Mouse (Mus musculus) intestine, embryonic 14.5 days (tissue): ENCODE results near the gene Rpap1. TPM values are rescaled to one million over a fixed set of nuclear protein-coding genes. Genes with fewer than 3 reads are reported as not detected.

Experiments
- ATAC-seq: fragments of 200-750 bp; cut with Nextera tagmentation; replicated peaks from 2 replicates; pipeline ENCODE4 v1.8.0; 2017; ENCODE audit warnings: low read depth, moderate number of reproducible peaks, moderate TSS enrichment, moderate library complexity; ENCODE audit not compliant: low FRiP score, low TSS enrichment
- DNase-seq: peaks from one replicate; pipeline ENCODE4 v3.0.0-alpha.2; 2018; ENCODE audit warnings: low spot score
- H3K27ac ChIP-seq: fragments of 300-500 bp; sonication (generic); 2 replicates; pipeline ENCODE4 v1.5.1; 2014; ENCODE audit warnings: low read depth, mild to moderate bottlenecking, control low read depth
- H3K27me3 ChIP-seq: fragments of 300-500 bp; sonication (generic); replicated peaks from 2 replicates; pipeline ENCODE4 v1.6.1; 2014; ENCODE audit warnings: low read length, control low read depth; ENCODE audit not compliant: control insufficient read depth, insufficient read depth
- H3K36me3 ChIP-seq: fragments of 300-500 bp; sonication (generic); 2 replicates; pipeline ENCODE4 v1.6.1; 2014; ENCODE audit warnings: low read length, control low read depth; ENCODE audit not compliant: control insufficient read depth, insufficient read depth
- H3K4me1 ChIP-seq: fragments of 300-500 bp; sonication (generic); replicated peaks from 2 replicates; pipeline ENCODE4 v1.6.1; 2014; ENCODE audit warnings: low read length, control low read depth, mixed read lengths; ENCODE audit not compliant: control insufficient read depth, insufficient read depth
- H3K4me2 ChIP-seq: fragments of 300-500 bp; sonication (generic); 2 replicates; pipeline ENCODE4 v1.6.1; 2014; ENCODE audit warnings: low read length
- H3K4me3 ChIP-seq: fragments of 300-500 bp; sonication (generic); 2 replicates; pipeline ENCODE4 v1.5.1; 2014; ENCODE audit warnings: low read depth, low read length, control low read depth, mixed read lengths
- H3K9ac ChIP-seq: fragments of 300-500 bp; sonication (generic); 2 replicates; pipeline ENCODE4 v1.6.1; 2014; ENCODE audit warnings: mild to moderate bottlenecking, low read length
- H3K9me3 ChIP-seq: fragments of 300-500 bp; sonication (generic); 2 replicates; pipeline ENCODE4 v1.6.1; 2016; ENCODE audit warnings: low read length, control low read depth; ENCODE audit not compliant: control insufficient read depth
- WGBS: fragments of 180-500 bp; shearing (Covaris S2); extraction: QIAGEN DNeasy Blood & Tissue Kit; methylation state at CpG from one replicate; pipeline ENCODE4 v1.1.7; 2014; 5-methylcytosine and 5-hydroxymethylcytosine counted together
- polyA plus RNA-seq: library from polyadenylated mRNA; unstranded; fragments of >200 nt; fragmentation: Nextera tagmentation; extraction: Ambion mirVana; gene quantifications from 2 replicates; pipeline ENCODE4 v1.2.1, GENCODE M21; 2014

The Rpap1 gene
- polyA plus RNA-seq, 1 experiment from 2014 or later, result 28.1 TPM

DNA sequence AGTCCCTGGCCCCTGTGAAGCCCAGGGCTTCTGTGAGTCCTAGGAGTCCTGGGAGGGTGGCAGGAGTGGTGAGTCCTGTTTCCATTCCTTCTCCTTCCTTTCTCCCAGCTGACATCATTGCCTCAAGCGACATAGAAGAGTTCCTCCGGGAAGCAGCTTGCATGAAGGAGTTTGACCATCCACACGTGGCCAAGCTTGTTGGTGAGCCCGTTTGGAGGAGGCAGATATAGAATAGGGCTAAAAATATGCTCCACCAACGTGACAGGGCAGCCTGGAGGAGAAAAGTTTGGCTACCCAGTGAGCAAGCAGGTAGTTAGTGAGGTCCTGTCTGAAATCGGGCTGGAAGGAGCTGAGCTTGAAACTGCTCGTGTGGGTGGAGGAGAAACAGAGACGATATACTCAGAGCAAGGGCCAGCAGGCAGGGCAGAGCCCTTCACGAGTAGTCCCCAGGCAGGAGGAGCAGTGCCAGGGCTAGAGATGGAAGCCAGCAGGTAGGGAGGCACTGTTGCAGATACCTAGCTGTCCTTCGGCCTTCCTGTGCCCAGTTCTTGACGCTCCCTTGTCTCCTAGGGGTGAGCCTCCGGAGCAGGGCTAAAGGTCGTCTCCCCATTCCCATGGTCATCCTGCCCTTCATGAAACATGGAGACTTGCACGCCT lies 24.3 kb upstream of the Rpap1 start:
- H3K9ac ChIP-seq, result no peak overlapping the region
- no peak overlapping the region for H3K4me3 ChIP-seq
- no peaks in the 10 kb centered on the region for H3K9me3 ChIP-seq
- H3K4me1 ChIP-seq, result peaks cover 5% of the 10 kb centered on the region; the same call in 1 of the 2 replicates
- ATAC-seq (no peak), DNase-seq (no peak)
- H3K27me3 ChIP-seq, result no peaks in the 10 kb centered on the region
- WGBS, result 86% methylated on average over 14 of the region's 14 CpGs
- peaks cover 44% of the 10 kb centered on the region for H3K36me3 ChIP-seq
- H3K27ac ChIP-seq, result no peak overlapping the region
- no peak overlapping the region for H3K4me2 ChIP-seq

DNA sequence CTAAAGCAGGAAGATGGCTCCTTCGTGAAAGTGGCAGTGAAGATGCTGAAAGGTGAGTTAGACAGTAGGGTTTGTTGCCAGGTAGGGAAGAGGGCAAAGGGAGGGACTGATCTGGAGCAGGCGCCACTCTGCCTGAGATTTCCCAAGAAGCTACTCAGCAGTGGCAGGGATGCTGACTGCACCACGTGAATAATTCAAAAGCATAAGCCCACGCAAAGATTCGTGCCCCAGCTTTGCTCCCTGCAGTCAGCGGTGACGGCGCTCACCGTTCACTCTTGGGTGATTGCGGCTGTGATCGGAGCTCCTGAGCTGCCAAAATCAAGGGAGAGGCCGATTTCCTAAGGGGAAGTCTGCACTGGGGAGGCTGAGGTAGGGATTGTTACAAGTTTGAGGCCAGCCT lies 23.6 kb upstream of the Rpap1 start:
- no peak overlapping the region for H3K4me3 ChIP-seq
- peaks cover 41% of the 10 kb centered on the region for H3K36me3 ChIP-seq
- H3K27ac ChIP-seq, result no peak overlapping the region
- peaks cover 5% of the 10 kb centered on the region; the same call in 1 of the 2 replicates for H3K4me1 ChIP-seq
- DNase-seq (no peak), ATAC-seq (no peak)
- no peak overlapping the region for H3K4me2 ChIP-seq
- no peak overlapping the region for H3K9ac ChIP-seq
- no peaks in the 10 kb centered on the region for H3K9me3 ChIP-seq
- WGBS, result 88% methylated on average over 12 of the region's 12 CpGs
- no peaks in the 10 kb centered on the region for H3K27me3 ChIP-seq

DNA sequence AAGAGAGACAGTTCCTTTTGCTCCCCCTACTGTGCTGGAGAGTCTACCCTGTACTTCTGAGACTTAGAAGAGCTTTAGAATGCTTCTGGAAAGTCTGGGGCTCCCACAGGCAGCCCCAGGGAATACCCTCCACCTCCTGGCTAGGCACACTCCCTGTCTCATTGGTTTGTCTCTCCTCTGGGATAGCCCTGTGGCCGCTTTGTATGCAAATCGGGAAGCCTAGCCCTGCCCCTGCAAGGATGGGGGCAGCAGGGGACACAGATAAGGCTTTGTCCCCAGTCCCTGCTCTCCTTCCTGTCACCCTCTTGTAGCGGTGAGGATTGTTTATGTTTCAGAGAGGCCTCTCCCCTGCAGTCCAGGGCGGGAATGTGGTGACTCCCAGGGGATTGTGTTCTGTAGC lies 21.5 kb upstream of the Rpap1 start:
- no peak for ATAC-seq
- Histone ChIP-seq H3K4me2 (no peak overlapping the region), H3K27me3 (no peaks in the 10 kb centered on the region), H3K27ac (no peak overlapping the region), H3K4me3 (no peak overlapping the region), H3K36me3 (peaks cover 48% of the 10 kb centered on the region), H3K9me3 (no peaks in the 10 kb centered on the region), H3K9ac (no peak overlapping the region), H3K4me1 (peaks cover 5% of the 10 kb centered on the region; the same call in 1 of the 2 replicates)
- 29% methylated on average over 4 of the region's 4 CpGs for WGBS
- DNase-seq, result no peak

DNA sequence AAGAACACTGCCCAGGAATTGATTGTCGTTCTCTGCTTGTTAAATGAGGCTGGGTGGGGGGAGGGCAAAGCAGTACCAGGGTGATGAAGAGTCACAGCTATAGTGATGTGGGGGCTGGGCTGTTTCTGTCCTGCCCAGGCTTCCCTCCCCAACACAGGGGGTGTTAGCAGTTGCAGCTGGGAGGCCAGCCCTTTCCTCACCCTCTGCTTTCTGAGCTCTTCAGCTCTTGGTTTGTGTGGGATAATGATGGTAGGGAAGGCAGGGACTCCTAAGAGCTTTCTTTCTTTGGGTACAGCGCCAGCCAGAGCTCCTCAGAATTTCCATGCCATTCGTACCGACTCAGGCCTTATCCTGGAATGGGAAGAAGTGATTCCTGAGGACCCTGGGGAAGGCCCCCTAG lies 21.1 kb upstream of the Rpap1 start:
- no peak for ATAC-seq
- DNase-seq, result no peak
- no peak overlapping the region for H3K4me2 ChIP-seq
- no peak overlapping the region for H3K4me3 ChIP-seq
- H3K9ac ChIP-seq, result no peak overlapping the region
- 24% methylated on average over 4 of the region's 4 CpGs for WGBS
- H3K4me1 ChIP-seq, result peaks cover 5% of the 10 kb centered on the region; the same call in 1 of the 2 replicates
- H3K27me3 ChIP-seq, result no peaks in the 10 kb centered on the region
- H3K27ac ChIP-seq, result no peak overlapping the region
- H3K9me3 ChIP-seq, result no peaks in the 10 kb centered on the region
- peaks cover 49% of the 10 kb centered on the region for H3K36me3 ChIP-seq

DNA sequence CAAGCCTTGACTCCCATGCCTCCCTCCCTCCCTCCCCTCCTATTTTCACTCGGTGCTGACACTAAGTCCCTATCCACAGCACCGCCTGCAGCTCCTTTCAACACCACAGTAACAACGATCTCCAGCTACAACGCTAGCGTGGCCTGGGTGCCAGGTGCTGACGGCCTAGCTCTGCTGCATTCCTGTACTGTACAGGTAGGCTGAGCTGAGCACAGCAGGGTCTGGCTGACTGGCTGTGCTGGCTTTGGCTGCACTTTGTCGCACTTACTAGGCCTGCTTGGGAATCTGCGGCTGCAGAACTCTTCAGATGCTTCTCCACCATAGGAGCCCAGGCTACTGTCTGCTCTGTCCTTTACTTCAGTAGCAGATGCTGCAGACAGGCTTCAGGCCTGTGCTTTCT lies 18.2 kb upstream of the Rpap1 start:
- DNase-seq, result no peak
- Histone ChIP-seq H3K4me2 (no peak overlapping the region), H3K27me3 (no peaks in the 10 kb centered on the region), H3K4me1 (peaks cover 17% of the 10 kb centered on the region), H3K9me3 (no peaks in the 10 kb centered on the region), H3K27ac (no peak overlapping the region), H3K9ac (no peak overlapping the region), H3K36me3 (peaks cover 29% of the 10 kb centered on the region), H3K4me3 (no peak overlapping the region)
- 66% methylated on average over 8 of the region's 8 CpGs for WGBS
- ATAC-seq, result no peak

DNA sequence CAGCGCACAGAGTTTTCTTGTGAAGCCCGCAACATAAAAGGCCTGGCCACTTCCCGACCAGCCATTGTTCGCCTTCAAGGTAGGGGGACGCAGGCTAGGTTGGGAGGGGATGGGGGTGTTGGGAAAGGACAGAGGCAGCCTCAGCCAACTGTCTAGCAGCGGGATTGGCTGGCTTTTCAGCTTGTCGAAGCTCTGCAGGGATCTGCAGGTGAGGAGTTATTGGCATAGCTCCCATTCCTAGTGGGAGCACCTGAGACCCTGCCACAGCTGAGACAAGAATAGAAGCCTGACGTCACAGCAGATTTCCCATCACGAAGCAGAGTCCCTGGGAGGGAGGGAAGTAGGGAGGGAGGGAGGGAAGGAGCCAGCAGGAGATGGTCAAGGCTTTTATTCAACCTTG lies 17.4 kb upstream of the Rpap1 start:
- WGBS, result 68% methylated on average over 9 of the region's 9 CpGs

DNA sequence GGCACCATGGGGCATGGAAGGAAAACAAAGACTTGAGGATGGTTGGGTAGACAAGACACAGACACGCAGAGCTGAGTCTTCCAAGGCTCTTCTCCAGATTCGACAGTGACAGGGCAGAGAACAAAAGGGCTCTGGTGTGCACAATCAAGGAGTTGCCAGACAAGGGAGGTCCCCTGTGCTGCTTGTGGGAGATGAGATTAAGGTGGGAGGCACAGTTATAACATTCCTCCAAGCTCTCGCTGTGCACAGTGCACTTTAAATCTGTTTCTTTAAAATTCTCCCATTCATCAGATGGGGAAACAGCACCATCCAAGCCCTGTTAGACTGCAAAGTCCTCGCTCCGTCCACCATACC lies 16.9 kb upstream of the Rpap1 start:
- ATAC-seq, result no peak
- H3K9ac ChIP-seq, result no peak overlapping the region
- H3K4me1 ChIP-seq, result peaks cover 21% of the 10 kb centered on the region
- WGBS, result 72% methylated on average over 5 of the region's 5 CpGs
- no peaks in the 10 kb centered on the region for H3K27me3 ChIP-seq
- H3K4me3 ChIP-seq, result no peak overlapping the region
- no peak overlapping the region for H3K27ac ChIP-seq
- DNase-seq, result no peak
- no peak overlapping the region for H3K4me2 ChIP-seq
- H3K36me3 ChIP-seq, result peaks cover 20% of the 10 kb centered on the region
- no peaks in the 10 kb centered on the region for H3K9me3 ChIP-seq

More for the DNA sequence above, 17.4 kb upstream of the Rpap1 start:
- no peak overlapping the region for H3K9ac ChIP-seq
- no peaks in the 10 kb centered on the region for H3K27me3 ChIP-seq
- ATAC-seq, result no peak
- no peak overlapping the region for H3K27ac ChIP-seq
- H3K9me3 ChIP-seq, result no peaks in the 10 kb centered on the region
- H3K4me3 ChIP-seq, result no peak overlapping the region
- no peak for DNase-seq
- H3K4me1 ChIP-seq, result peaks cover 21% of the 10 kb centered on the region
- H3K36me3 ChIP-seq, result peaks cover 22% of the 10 kb centered on the region
- no peak overlapping the region for H3K4me2 ChIP-seq

DNA sequence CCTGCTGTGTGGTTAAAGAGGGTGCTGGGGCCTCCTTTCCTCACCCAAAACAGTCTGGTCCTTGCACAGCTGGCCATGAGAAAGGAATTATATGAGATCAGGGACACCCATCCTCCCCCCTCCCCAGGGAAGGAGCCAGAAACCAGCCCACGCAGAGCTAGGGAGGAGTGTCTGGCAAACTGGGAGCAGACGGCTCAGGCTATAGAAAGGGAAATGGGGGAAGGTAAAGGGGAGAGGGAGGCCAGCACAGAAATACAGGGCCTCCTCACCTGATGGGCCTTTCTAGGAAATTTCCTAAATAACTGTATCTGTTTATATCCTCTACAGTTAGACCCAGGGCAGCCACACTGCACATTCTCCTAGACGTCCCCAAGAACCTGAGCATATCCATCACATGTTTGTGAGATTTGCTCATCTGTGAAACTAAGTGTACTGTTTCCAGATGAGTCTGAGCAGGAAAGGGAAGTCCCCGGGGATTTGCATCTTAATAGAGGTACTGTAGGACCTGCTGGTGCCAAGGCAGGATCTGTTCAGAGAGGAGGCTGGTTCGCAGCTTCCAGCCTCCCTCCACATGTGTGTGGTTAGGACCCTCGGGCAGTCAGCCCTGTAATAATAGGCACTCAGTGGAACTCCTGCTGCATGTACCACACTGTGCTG lies 16.4 kb upstream of the Rpap1 start:
- H3K4me3 ChIP-seq, result no peak overlapping the region
- no peaks in the 10 kb centered on the region for H3K27me3 ChIP-seq
- no peak overlapping the region for H3K9ac ChIP-seq
- 39% methylated on average over 6 of the region's 6 CpGs for WGBS
- no peaks in the 10 kb centered on the region for H3K9me3 ChIP-seq
- ATAC-seq, result no peak
- H3K4me1 ChIP-seq, result peaks cover 18% of the 10 kb centered on the region
- H3K27ac ChIP-seq, result no peak overlapping the region
- DNase-seq, result no peak
- peaks cover 20% of the 10 kb centered on the region for H3K36me3 ChIP-seq
- no peak overlapping the region for H3K4me2 ChIP-seq
